Mouse (Mus musculus) small intestine, adult 2 months (tissue): ENCODE measurements around the gene C130026I21Rik.
"Not testable (repeated sequence)": the region's sequence is repeated elsewhere in the genome, so short reads cannot be mapped to it uniquely, and the experiment has no call there.

ENCODE experiments used
- CTCF ChIP-seq: fragments of 200-500 bp; IDR thresholded peaks from 2 replicates; pipeline ENCODE4 v1.5.1; 2012; ENCODE audit warnings: low read depth, mild to moderate bottlenecking, control low read depth, inconsistent platforms, low read length, moderate library complexity, mixed read lengths; ENCODE audit not compliant: insufficient replicate concordance, insufficient read length; ENCODE audit errors: extremely low read depth
- POLR2A ChIP-seq: fragments of 200-500 bp; IDR thresholded peaks from 2 replicates; pipeline ENCODE4 v1.6.1; 2012; ENCODE audit warnings: low read depth, mild to moderate bottlenecking, control low read depth, inconsistent platforms, low read length, moderate library complexity

GRCm38 (mm10) chr1:85112889-85113288 lies 157.5 kb downstream of the C130026I21Rik start:
- TF ChIP-seq CTCF, POLR2A: not testable (repeated sequence)
